Mouse (Mus musculus): Measurements from ENCODE around the gene Prrc2c. TPM values are rescaled to one million over a fixed set of nuclear protein-coding genes. Genes with fewer than 3 reads are reported as not detected.
A peak's percentile ranks its signal among the peaks of the same experiment; 100 is the strongest.
"Not testable (repeated sequence)": the region's sequence is repeated elsewhere in the genome, so short reads cannot be mapped to it uniquely, and the experiment has no call there.

The Prrc2c gene
- total RNA-seq (2021), result 100 to 1,000 TPM; 183 to 205 TPM
- long read RNA-seq, experiment 1, partial matches to known transcripts, result 1 of 27 reads
- long read RNA-seq, experiment 1, other reads (novel, unspliced or antisense), result 26 of 27 reads
- long read RNA-seq, experiment 2, partial matches to known transcripts, result 1 of 44 reads
- long read RNA-seq, experiment 2, other reads (novel, unspliced or antisense), result 42 of 44 reads

DNA sequence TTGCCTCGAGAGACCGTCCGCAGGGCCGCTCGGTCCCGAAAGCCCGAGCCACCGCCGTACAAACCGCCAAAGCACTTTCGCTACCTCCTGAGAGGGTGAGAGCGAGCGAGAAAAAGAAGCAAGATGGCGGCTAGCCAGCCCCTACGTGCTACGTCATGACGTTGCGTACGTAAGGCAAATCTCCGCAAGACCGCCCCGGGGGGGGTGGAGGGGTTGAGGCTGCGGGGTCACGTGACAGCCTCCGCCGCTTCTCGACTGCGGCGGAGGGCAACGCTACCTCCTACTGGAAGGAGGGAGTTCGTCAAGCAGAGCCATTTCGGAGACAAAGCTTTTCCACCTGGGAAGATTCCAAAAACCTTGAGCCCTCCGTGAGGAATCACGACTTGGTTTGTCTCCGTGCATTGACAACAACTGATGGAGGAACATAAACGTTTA, at the start of gene Prrc2c:
TSS of gene Prrc2c (minus strand) at position 156 of the 435 bp plus-strand sequence.
- peak; percentile 99 for DNase-seq (ENCODE audit: low spot score in 2 of 2)

GRCm38 (mm10) chr1:162785222-162785621, 44.9 kb upstream of the Prrc2c start:
- DNase-seq (ENCODE audit: low spot score in 2 of 2), result no peak

GRCm38 (mm10) chr1:162783669-162784248, 43.4 kb upstream of the Prrc2c start:
- no peak for DNase-seq (ENCODE audit: low spot score in 2 of 2)

DNA sequence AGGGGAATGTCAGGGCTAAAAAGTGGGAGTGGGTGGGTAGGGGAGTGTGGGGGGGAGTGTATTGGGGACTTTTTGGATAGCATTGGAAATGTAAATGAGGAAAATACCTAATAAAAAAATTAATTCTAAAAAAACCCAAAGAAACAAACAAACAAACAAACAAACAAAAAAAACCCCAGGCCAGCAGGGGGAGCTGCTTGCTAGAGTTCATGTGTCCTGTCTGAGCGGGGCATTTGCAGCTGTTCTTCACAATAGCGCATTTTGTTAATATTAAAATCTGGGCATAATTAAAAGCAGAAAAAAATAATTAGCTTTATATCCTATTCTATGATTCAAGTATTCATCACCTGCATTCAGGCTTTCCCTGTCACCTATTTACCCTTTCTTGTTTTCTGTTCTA, 40.7 kb upstream of the Prrc2c start:
- not testable (repeated sequence) for DNase-seq (ENCODE audit: low spot score in 2 of 2)

DNA sequence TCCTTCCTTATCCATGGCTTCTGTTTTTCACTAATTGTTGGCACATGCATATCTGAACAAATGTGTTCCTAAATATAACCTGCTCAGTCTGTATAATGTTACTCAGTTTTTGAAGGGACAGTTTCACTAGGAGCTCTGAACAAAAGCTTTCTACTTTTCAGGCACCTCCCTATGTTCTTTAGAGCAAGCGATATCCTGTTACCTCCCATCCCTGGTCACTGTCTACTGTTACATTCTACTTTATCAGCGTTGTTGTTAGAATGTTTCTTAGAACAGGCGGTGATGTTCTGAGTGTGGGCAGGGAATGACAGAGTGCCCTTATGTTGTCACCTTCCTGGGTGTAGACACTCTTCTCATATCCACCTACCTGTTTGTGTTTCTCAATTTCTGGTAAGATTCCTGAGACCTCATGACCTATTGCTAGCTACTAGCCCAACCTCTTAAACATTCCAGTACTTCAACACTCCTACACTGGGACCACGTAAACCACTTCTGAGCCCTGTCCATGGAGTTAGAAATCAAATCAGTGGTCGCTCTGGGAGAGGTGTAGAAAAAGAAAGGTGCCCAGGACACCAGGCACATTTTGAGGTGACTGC, 37.7 kb upstream of the Prrc2c start:
- no peak for DNase-seq (ENCODE audit: low spot score in 2 of 2)

DNA sequence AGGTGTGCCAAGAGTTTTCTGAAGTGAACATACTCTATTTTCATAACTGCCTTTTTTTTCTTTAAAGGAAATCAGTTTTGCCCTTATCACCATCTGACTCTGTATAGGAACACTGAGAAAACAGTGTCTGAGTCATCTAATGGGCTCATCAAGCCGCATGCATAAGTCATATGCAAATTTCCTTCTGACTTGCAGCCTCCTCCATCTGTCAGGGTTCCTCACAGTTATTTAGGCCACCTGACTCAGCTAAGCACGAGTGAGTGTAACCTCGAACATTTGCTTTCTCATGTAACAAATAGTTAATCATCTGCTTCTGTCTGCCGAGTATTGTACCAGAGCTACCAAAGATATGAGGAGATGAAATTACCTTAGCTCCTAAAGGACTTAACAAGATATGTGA, 33.3 kb upstream of the Prrc2c start:
- DNase-seq (ENCODE audit: low spot score in 2 of 2), result no peak

DNA sequence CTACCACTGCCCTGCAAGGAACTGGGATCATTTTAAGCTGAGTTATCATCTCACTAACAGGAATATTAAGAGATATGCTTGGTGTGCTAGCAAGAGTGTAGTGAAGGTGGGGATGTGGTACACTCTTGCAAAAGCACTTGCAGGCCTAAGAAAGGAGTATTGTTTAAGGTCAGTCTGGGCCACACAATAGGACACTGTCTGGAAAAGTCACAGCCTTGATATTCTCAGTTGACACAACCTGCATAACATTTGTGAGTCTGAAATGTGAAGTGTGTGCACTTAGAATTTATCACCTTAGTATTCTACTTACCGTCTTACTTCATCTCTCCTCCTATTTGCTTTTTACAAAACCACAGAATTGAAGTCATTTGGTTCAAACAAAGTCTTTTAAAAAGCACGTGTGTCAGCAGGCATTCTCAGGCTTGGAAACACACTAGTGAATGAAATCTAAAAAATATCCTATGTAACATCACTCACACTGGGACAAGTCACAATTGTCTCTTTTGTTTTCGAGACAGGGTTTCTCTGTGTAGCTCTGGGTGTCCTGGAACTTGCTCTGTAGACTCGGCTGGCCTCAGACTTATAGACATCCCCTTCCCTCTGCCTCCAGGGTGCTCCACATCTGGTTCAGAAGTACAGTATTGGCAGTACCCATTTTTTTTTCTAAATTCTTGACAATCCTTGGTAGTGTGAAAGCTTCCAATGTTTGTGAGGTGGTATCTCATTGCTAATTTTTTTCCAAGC, 31.4 kb upstream of the Prrc2c start:
- no peak for DNase-seq (ENCODE audit: low spot score in 2 of 2)

DNA sequence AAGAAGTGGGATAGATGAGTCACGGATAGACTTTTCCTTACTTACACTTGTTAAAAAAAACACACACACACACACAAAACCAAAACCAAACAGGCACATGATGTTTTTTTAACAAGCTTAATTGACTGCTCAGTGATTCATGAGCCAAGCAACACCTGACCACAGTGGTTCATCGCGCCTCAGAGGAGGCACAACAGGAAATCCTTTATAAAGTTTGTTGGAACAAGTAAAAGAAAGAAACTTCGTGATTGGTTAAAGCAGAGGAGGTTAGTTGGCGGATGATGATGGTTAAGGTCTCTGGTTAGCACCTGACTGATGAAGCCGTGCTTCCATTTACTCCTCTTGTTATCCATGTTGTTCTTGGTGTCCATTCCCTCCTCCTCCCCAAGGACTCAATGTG, 11.7 kb upstream of the Prrc2c start:
- DNase-seq (ENCODE audit: low spot score in 2 of 2), result no peak

DNA sequence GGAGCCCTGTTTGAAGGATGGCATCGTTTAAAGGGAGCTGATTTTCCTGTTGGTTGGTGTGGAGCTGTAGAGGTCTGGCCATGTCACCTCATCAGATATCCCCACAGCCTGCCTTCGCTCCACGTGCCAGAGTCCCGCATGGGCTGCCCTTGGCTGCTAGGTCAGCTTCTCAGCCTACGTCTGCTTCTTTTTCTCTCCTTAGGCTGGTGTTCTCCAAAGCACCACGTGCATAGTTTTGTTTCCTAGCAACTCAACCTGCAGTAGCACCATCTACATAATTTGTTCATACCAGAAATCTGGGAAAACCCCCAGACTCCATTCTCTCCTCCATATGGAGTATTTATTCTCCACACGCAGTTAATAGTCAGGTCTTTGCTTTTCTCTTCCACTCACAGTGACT, 9.3 kb upstream of the Prrc2c start:
- DNase-seq (ENCODE audit: low spot score in 2 of 2), result peak; percentile 22 to 38

- no peak for DNase-seq (ENCODE audit: low spot score in 2 of 2)
Measured at GRCm38 (mm10) chr1:162748761-162749160, 8.4 kb upstream of the Prrc2c start.

- DNase-seq (ENCODE audit: low spot score in 2 of 2), result peak in 1 of 2 experiments; percentile 50
Measured at GRCm38 (mm10) chr1:162739831-162740394, 443 bp downstream of the Prrc2c start.

GRCm38 (mm10) chr1:162739406-162739805, 950 bp downstream of the Prrc2c start:
- peak; percentile 21 to 42 for DNase-seq (ENCODE audit: low spot score in 2 of 2)

DNA sequence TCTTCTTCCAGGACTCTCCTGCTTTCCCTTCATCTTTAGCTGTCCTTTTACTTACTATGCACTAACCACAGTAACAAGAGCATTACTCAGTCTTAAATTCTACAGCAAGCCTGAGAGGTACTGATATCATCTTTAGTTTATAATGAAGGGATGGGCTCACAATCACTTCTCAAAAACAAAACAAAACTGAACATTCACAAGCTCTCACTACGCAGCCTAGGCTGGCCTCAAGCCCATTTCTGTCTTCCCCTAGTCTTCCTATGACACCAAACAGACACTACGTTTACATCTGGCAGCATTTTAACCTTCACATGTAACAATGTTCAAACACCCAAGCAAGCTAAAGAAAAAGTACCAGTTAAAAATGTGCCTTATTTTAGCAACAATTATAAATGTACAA, 1.9 kb downstream of the Prrc2c start:
- no peak for DNase-seq (ENCODE audit: low spot score in 2 of 2)

GRCm38 (mm10) chr1:162735084-162735483, 5.3 kb downstream of the Prrc2c start:
- DNase-seq (ENCODE audit: low spot score in 2 of 2), result no peak

GRCm38 (mm10) chr1:162734283-162734682, 6.1 kb downstream of the Prrc2c start:
- no peak for DNase-seq (ENCODE audit: low spot score in 2 of 2)

DNA sequence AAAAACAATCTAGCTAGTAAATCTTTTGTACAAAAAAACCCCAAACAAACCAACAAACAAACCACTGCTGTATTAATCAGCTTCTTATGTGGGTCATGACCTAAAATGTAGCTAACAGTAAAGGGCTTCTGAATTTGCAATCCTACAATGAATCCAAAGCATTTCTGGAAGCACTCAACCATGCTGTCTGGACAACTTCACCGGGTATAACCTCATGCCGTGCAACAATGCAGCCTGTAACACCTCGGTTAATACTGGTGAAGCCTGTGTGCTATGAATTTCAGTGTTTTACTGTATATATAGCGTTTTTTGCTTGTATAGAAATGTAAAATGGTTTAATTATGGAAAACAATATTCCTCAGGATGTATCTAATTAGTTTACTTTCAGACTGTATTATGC, 8.3 kb downstream of the Prrc2c start:
- no peak for DNase-seq (ENCODE audit: low spot score in 2 of 2)

DNA sequence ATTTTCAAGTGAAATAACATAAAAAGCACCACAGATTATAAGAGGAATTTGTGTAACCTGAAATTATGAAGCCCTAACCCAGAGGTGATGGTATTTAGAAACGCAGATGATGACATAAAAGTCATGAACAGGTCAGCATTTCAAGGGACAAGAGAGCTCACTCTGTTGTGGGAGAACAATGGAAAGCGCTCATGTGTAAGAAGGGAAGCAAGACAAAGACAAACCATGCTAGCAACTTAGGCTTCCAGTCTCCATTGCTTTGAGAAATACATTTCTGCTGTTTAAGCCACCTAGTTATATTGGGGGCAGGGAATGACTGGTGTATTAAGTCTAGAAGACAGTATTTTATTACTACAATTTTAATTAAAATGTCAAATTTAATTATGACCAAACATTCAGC, 10.9 kb downstream of the Prrc2c start:
- DNase-seq (ENCODE audit: low spot score in 2 of 2), result no peak

- no peak for DNase-seq (ENCODE audit: low spot score in 2 of 2)
Measured at GRCm38 (mm10) chr1:162727981-162728380, 12.4 kb downstream of the Prrc2c start.

GRCm38 (mm10) chr1:162723610-162724009, 16.7 kb downstream of the Prrc2c start:
- DNase-seq (ENCODE audit: low spot score in 2 of 2), result no peak

DNA sequence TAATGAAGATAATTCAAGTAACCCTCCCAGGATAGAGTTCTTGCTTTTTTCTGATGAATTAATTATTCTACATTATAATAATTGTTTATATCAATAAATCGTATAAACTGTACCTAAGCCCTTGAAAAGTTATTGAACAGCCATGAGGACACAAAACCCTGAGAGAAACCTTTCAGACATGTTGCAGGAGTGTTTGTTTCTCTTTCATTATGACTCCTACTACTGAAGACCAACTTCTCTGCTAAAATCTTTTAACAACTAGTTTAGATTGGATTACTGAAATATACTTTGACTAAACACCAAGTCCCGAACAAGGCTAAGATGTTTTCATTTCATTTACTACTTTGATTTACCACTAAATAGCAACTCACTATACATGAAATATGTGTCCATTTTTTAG, 19.7 kb downstream of the Prrc2c start:
- DNase-seq (ENCODE audit: low spot score in 2 of 2), result no peak

GRCm38 (mm10) chr1:162700389-162701066, 39.8 kb downstream of the Prrc2c start:
- no peak for DNase-seq (ENCODE audit: low spot score in 2 of 2)

Measured in layer of hippocampus, postnatal 14 days (tissue).